Mouse (Mus musculus) ES-Bruce4 (cell line): Measurements from ENCODE around the gene Nceh1. TPM values are rescaled to one million over a fixed set of nuclear protein-coding genes. Genes with fewer than 3 reads are reported as not detected.

Experiments used
- H3K27ac ChIP-seq: 2 replicates; pipeline ENCODE4 v1.5.1; 2012; ENCODE audit warnings: low read length, inconsistent platforms; ENCODE audit not compliant: insufficient read depth
- H3K27me3 ChIP-seq: 2 replicates; pipeline ENCODE4 v1.6.1; 2012; ENCODE audit warnings: mild to moderate bottlenecking, low read length, inconsistent platforms; ENCODE audit not compliant: control insufficient read depth, poor library complexity, insufficient read depth, severe bottlenecking
- H3K36me3 ChIP-seq: 2 replicates; pipeline ENCODE4 v1.6.1; 2012; ENCODE audit warnings: inconsistent platforms, mild to moderate bottlenecking, low read length, moderate library complexity; ENCODE audit not compliant: control insufficient read depth, poor library complexity, insufficient read depth, severe bottlenecking
- H3K4me1 ChIP-seq: one replicate; pipeline ENCODE4 v1.8.1; 2011; ENCODE audit warnings: low read length; ENCODE audit not compliant: control insufficient read depth, insufficient read depth
- H3K4me3 ChIP-seq: 2 replicates; pipeline ENCODE4 v1.5.1; 2011; ENCODE audit warnings: low read depth, mild to moderate bottlenecking, low read length
- H3K9ac ChIP-seq: 2 replicates; pipeline ENCODE4 v1.6.1; 2012; ENCODE audit warnings: low read depth, mild to moderate bottlenecking, inconsistent platforms; ENCODE audit not compliant: poor library complexity, severe bottlenecking
- H3K9me3 ChIP-seq: replicated peaks from 2 replicates; pipeline ENCODE4 v1.6.1; 2012; ENCODE audit warnings: mild to moderate bottlenecking, low read length, inconsistent platforms; ENCODE audit not compliant: control insufficient read depth, poor library complexity, insufficient read depth, severe bottlenecking
- CTCF ChIP-seq: IDR thresholded peaks from one replicate; pipeline ENCODE4 v1.8.1; 2011; ENCODE audit warnings: low read depth, low read length
- EP300 ChIP-seq: IDR thresholded peaks from 2 replicates; pipeline ENCODE4 v1.6.1; 2011; ENCODE audit warnings: low read depth, low read length; ENCODE audit not compliant: insufficient read depth
- POLR2A ChIP-seq: IDR thresholded peaks from one replicate; pipeline ENCODE4 v1.8.1; 2011; ENCODE audit warnings: low read length; ENCODE audit not compliant: insufficient read depth
- polyA plus RNA-seq: library from polyadenylated mRNA; stranded (reverse); fragments of >200 nt; gene quantifications from 2 replicates; pipeline ENCODE4 v1.2.4, GENCODE M21; 2011; ENCODE audit warnings: low read depth; ENCODE audit not compliant: missing spikeins, insufficient read depth, insufficient read length

Gene Nceh1
- polyA plus RNA-seq, 1 experiment = 12.9 TPM

- TF ChIP-seq CTCF (no peak), EP300 (no peak), POLR2A (no peak)
- Histone ChIP-seq H3K4me3 (no peak overlapping the region), H3K4me1 (no peaks in the 10 kb centered on the region), H3K27me3 (no peaks in the 10 kb centered on the region), H3K27ac (no peak overlapping the region), H3K9ac (no peak overlapping the region), H3K36me3 (no peaks in the 10 kb centered on the region), H3K9me3 (no peaks in the 10 kb centered on the region)
Measured at GRCm38 (mm10) chr3:27260393-27260792, 77.6 kb downstream of the Nceh1 start.

GRCm38 (mm10) chr3:27267327-27267726, 84.6 kb downstream of the Nceh1 start:
- Histone ChIP-seq H3K9ac (no peak overlapping the region), H3K27me3 (no peaks in the 10 kb centered on the region), H3K27ac (no peak overlapping the region), H3K4me1 (no peaks in the 10 kb centered on the region), H3K36me3 (no peaks in the 10 kb centered on the region), H3K4me3 (no peak overlapping the region), H3K9me3 (no peaks in the 10 kb centered on the region)
- TF ChIP-seq CTCF (no peak), POLR2A (no peak), EP300 (no peak)

GRCm38 (mm10) chr3:27267887-27268286, 85.1 kb downstream of the Nceh1 start:
- H3K9me3 ChIP-seq = no peaks in the 10 kb centered on the region
- H3K4me3 ChIP-seq = no peak overlapping the region
- no peak overlapping the region for H3K27ac ChIP-seq
- H3K4me1 ChIP-seq = no peaks in the 10 kb centered on the region
- TF ChIP-seq EP300 = no peak
- TF ChIP-seq POLR2A = no peak
- no peaks in the 10 kb centered on the region for H3K27me3 ChIP-seq
- no peaks in the 10 kb centered on the region for H3K36me3 ChIP-seq
- H3K9ac ChIP-seq = no peak overlapping the region

GRCm38 (mm10) chr3:27269151-27269550, 86.4 kb downstream of the Nceh1 start:
- TF ChIP-seq EP300 (no peak), POLR2A (no peak), CTCF (no peak)
- Histone ChIP-seq H3K27me3 (no peaks in the 10 kb centered on the region), H3K36me3 (no peaks in the 10 kb centered on the region), H3K4me1 (no peaks in the 10 kb centered on the region), H3K27ac (no peak overlapping the region), H3K9me3 (no peaks in the 10 kb centered on the region), H3K9ac (no peak overlapping the region), H3K4me3 (no peak overlapping the region)

- Histone ChIP-seq H3K27ac (peak overlapping the region; percentile 64; the same call in 1 of the 2 replicates), H3K4me3 (no peak overlapping the region)
Measured at GRCm38 (mm10) chr3:27270160-27270962, 87.6 kb downstream of the Nceh1 start.

More at GRCm38 (mm10) chr3:27270160-27270962, 87.6 kb downstream of the Nceh1 start:
- Histone ChIP-seq H3K9me3 (no peaks in the 10 kb centered on the region), H3K4me1 (no peaks in the 10 kb centered on the region), H3K9ac (no peak overlapping the region), H3K27me3 (no peaks in the 10 kb centered on the region), H3K36me3 (no peaks in the 10 kb centered on the region)
- TF ChIP-seq POLR2A (no peak), EP300 (peak; percentile 52; the same call in 1 of the 2 replicates), CTCF (peak; percentile 35)
